In genomic region chr10:84576029-84576394, GRCm38 (mm10) we compare ENCODE assay signal across 8 mouse cellular contexts. TPM values are rescaled to one million over a fixed set of nuclear protein-coding genes. Genes with fewer than 3 reads are reported as not detected.
DNase-seq lines count a peak whose midpoint lies in the region; ATAC-seq and TF ChIP-seq lines count a peak whose summit lies in the region.

No protein-coding gene starts in this region.

- TF ChIP-seq CTCF in heart, postnatal 0 days (IDR thresholded peaks at IDR 0.05; ENCODE audit: low read depth) = no peak

- no peaks in the 10 kb centered on the region for H3K9me3 ChIP-seq in heart, postnatal 0 days (replicated peaks; ENCODE audit: control insufficient read depth, low read length)

- peak; percentile 80 for ATAC-seq in heart, postnatal 0 days (ENCODE audit: insufficient read depth, low read depth)
- ATAC-seq in granulocyte monocyte progenitor cell, adult 5-6 weeks (replicated peaks; ENCODE audit: poor library complexity, severe bottlenecking) = peak; percentile 55
- peak; percentile 62 for ATAC-seq in megakaryocyte, adult 5-6 weeks (ENCODE audit: poor library complexity, severe bottlenecking)

- no peaks in the 10 kb centered on the region for H3K27me3 ChIP-seq in heart, postnatal 0 days (ENCODE audit: control insufficient read depth, insufficient read depth, low read length)

- peak overlapping the region; percentile 87 for H3K4me3 ChIP-seq in heart, postnatal 0 days (ENCODE audit: low read depth, low read length)

- peak; percentile 85 for DNase-seq in heart, postnatal 0 days (ENCODE audit: low spot score)
- no peak for DNase-seq in heart, postnatal 4 days
- peak; percentile 94 for DNase-seq in R1 (ENCODE audit: low read depth, low spot score)
- DNase-seq in urinary bladder, postnatal 4 days (ENCODE audit: low spot score in 2 of 2) = no peak
- DNase-seq in layer of hippocampus, postnatal 25 days (ENCODE audit: extremely low spot score in 1 of 2, low spot score in 1 of 2) = no peak
- DNase-seq in frontal cortex, postnatal 14 days (ENCODE audit: low spot score in 2 of 2) = no peak

- under 1% methylated on average over 14 of the region's 14 CpGs for WGBS in heart, postnatal 0 days

- no peaks in the 10 kb centered on the region for H3K36me3 ChIP-seq in heart, postnatal 0 days (replicated peaks; ENCODE audit: control insufficient read depth, insufficient read depth, low read length)

- peak overlapping the region; percentile 96 for H3K27ac ChIP-seq in heart, postnatal 0 days (ENCODE audit: low read depth)

- peaks cover 29% of the 10 kb centered on the region for H3K4me1 ChIP-seq in heart, postnatal 0 days (ENCODE audit: control insufficient read depth, insufficient read depth)

- H3K9ac ChIP-seq in heart, postnatal 0 days (replicated peaks; ENCODE audit: low read depth, low read length) = peak overlapping the region; percentile 41

- peak overlapping the region; percentile 82 for H3K4me2 ChIP-seq in heart, postnatal 0 days (ENCODE audit: low read depth, low read length)

- TF ChIP-seq EP300 in heart, postnatal 0 days (IDR thresholded peaks at IDR 0.05; ENCODE audit: low read depth) = no peak

RNA-seq across cellular contexts. Expression of gene Tcp11l2, which starts 0.4 kb away (rescaled TPM):
- total RNA-seq in heart, postnatal 0 days (2014; rRNA removed; ENCODE audit: low replicate concordance) = 36.9 and 52.4 TPM in 2 replicates
- 57.3 and 63.4 TPM in 2 replicates for polyA plus RNA-seq in heart, postnatal 0 days (2015; fragmentation: Nextera tagmentation; extraction: Ambion mirVana)
- total RNA-seq in heart, postnatal 4 days (2021) = 10 to 100 TPM; 26.4 to 33.4 TPM
- total RNA-seq in granulocyte monocyte progenitor cell, adult 5-6 weeks (2014; fragmentation: Nextera tagmentation) = 15.6 and 18.3 TPM in 2 replicates
- 8.9 and 9.5 TPM in 2 replicates for total RNA-seq in granulocyte monocyte progenitor cell, adult 5-6 weeks (2017)
- total RNA-seq in megakaryocyte, adult 5-6 weeks (2015) = 54.8 and 59.3 TPM in 2 replicates
- total RNA-seq in megakaryocyte, adult 5-6 weeks (2017) = 29.7 and 36.1 TPM in 2 replicates
- total RNA-seq in layer of hippocampus, postnatal 25 days (2021) = 10 to 100 TPM; 27.0 to 28.1 TPM

RNA-seq across cellular contexts. Expression of gene Ckap4, which starts 42.1 kb away (rescaled TPM):
- total RNA-seq in heart, postnatal 0 days (2014; rRNA removed; ENCODE audit: low replicate concordance) = 59.8 and 83.8 TPM in 2 replicates
- polyA plus RNA-seq in heart, postnatal 0 days (2015; fragmentation: Nextera tagmentation; extraction: Ambion mirVana) = 42.6 and 45.6 TPM in 2 replicates
- 100 to 1,000 TPM; 111 to 115 TPM for total RNA-seq in heart, postnatal 4 days (2021)
- 67.8 and 79.6 TPM in 2 replicates for total RNA-seq in granulocyte monocyte progenitor cell, adult 5-6 weeks (2014; fragmentation: Nextera tagmentation)
- total RNA-seq in granulocyte monocyte progenitor cell, adult 5-6 weeks (2017) = 55.7 and 58.3 TPM in 2 replicates
- total RNA-seq in megakaryocyte, adult 5-6 weeks (2015) = 122 and 125 TPM in 2 replicates
- 115 TPM in 2 replicates for total RNA-seq in megakaryocyte, adult 5-6 weeks (2017)
- 10 to 100 TPM; 19.2 to 21.9 TPM for total RNA-seq in layer of hippocampus, postnatal 25 days (2021)

RNA-seq across cellular contexts. Expression of gene Polr3b, which starts 46.1 kb away (rescaled TPM):
- 7.7 and 8.2 TPM in 2 replicates for total RNA-seq in heart, postnatal 0 days (2014; rRNA removed; ENCODE audit: low replicate concordance)
- polyA plus RNA-seq in heart, postnatal 0 days (2015; fragmentation: Nextera tagmentation; extraction: Ambion mirVana) = 4.8 and 5.2 TPM in 2 replicates
- 10 to 100 TPM; 13.8 to 14.9 TPM for total RNA-seq in heart, postnatal 4 days (2021)
- total RNA-seq in granulocyte monocyte progenitor cell, adult 5-6 weeks (2014; fragmentation: Nextera tagmentation) = 26.2 and 29.8 TPM in 2 replicates
- total RNA-seq in granulocyte monocyte progenitor cell, adult 5-6 weeks (2017) = 32.8 and 46.9 TPM in 2 replicates
- 20.0 and 20.1 TPM in 2 replicates for total RNA-seq in megakaryocyte, adult 5-6 weeks (2015)
- total RNA-seq in megakaryocyte, adult 5-6 weeks (2017) = 26.3 and 28.7 TPM in 2 replicates
- total RNA-seq in layer of hippocampus, postnatal 25 days (2021) = 10 to 100 TPM; 15.6 to 15.7 TPM

Comparison
In these comparisons a context has a peak if more than half of its experiments do, and no peak if none do; other contexts are left out.
1. DNase-seq: peak in heart, postnatal 0 days (single experiment) and R1 (single experiment); none in heart, postnatal 4 days (single experiment), urinary bladder, postnatal 4 days (0 of 2), layer of hippocampus, postnatal 25 days (0 of 2) and frontal cortex, postnatal 14 days (0 of 2).
2. Peak in every context shown above with its lines, with median percentiles within 50 percentile points of each other: ATAC-seq.